Mouse (Mus musculus) midbrain, postnatal 0 days (tissue): ENCODE measurements around the gene Incenp. TPM values are rescaled to one million over a fixed set of nuclear protein-coding genes. Genes with fewer than 3 reads are reported as not detected.
"Not testable (repeated sequence)": the region's sequence is repeated elsewhere in the genome, so short reads cannot be mapped to it uniquely, and the experiment has no call there.

Source experiments
- ATAC-seq: fragments of 200-750 bp; cut with Nextera tagmentation; 2 replicates; pipeline ENCODE4 v1.8.0; 2017; ENCODE audit warnings: moderate number of reproducible peaks, mild to moderate bottlenecking, moderate TSS enrichment, moderate library complexity; ENCODE audit not compliant: low FRiP score
- DNase-seq: peaks from one replicate; pipeline ENCODE4 v3.0.0-alpha.2; 2015; ENCODE audit warnings: low spot score
- H3K27ac ChIP-seq: fragments of 300-500 bp; sonication (generic); 2 replicates; pipeline ENCODE4 v1.5.1; 2014; ENCODE audit warnings: low read depth, mild to moderate bottlenecking, low read length, mixed read lengths
- H3K27me3 ChIP-seq: fragments of 300-500 bp; sonication (generic); 2 replicates; pipeline ENCODE4 v1.6.1; 2014; ENCODE audit warnings: low read length, control low read depth, mixed read lengths; ENCODE audit not compliant: insufficient read depth
- H3K36me3 ChIP-seq: fragments of 300-500 bp; sonication (generic); 2 replicates; pipeline ENCODE4 v1.6.1; 2014; ENCODE audit warnings: low read length, control low read depth, mixed read lengths; ENCODE audit not compliant: insufficient read depth
- H3K4me1 ChIP-seq: fragments of 300-500 bp; sonication (generic); 2 replicates; pipeline ENCODE4 v1.6.1; 2014; ENCODE audit warnings: mild to moderate bottlenecking, control low read depth, antibody characterized with exemption, low read length, mixed read lengths; ENCODE audit not compliant: insufficient read depth
- H3K4me2 ChIP-seq: fragments of 300-500 bp; sonication (generic); 2 replicates; pipeline ENCODE4 v1.6.1; 2014; ENCODE audit warnings: low read depth, mild to moderate bottlenecking, low read length, mixed read lengths; ENCODE audit not compliant: poor library complexity, severe bottlenecking
- H3K4me3 ChIP-seq: fragments of 300-500 bp; sonication (generic); 2 replicates; pipeline ENCODE4 v1.5.1; 2014; ENCODE audit warnings: low read depth, mild to moderate bottlenecking, low read length, moderate library complexity
- H3K9ac ChIP-seq: fragments of 300-500 bp; sonication (generic); replicated peaks from 2 replicates; pipeline ENCODE4 v1.6.1; 2014; ENCODE audit warnings: mild to moderate bottlenecking, low read length, moderate library complexity, mixed read lengths; ENCODE audit not compliant: poor library complexity, severe bottlenecking
- H3K9me3 ChIP-seq: fragments of 300-500 bp; sonication (generic); 2 replicates; pipeline ENCODE4 v1.6.1; 2016; ENCODE audit warnings: low read length, control low read depth
- CTCF ChIP-seq: IDR thresholded peaks from 2 replicates; pipeline ENCODE4 v1.5.1; 2016; ENCODE audit warnings: antibody characterized with exemption, mild to moderate bottlenecking
- WGBS: fragments of 180-500 bp; shearing (Covaris S2); extraction: QIAGEN DNeasy Blood & Tissue Kit; methylation state at CpG from one replicate; pipeline ENCODE4 v1.1.7; 2014; 5-methylcytosine and 5-hydroxymethylcytosine counted together
- polyA plus RNA-seq: library from polyadenylated mRNA; unstranded; fragments of >200 nt; fragmentation: Nextera tagmentation; extraction: Ambion mirVana; gene quantifications from 2 replicates; pipeline ENCODE4 v1.2.1, GENCODE M21; 2015
- total RNA-seq: library from RNA; depleted of rRNA; stranded (reverse); fragments of >200 nt; gene quantifications from 2 replicates; pipeline ENCODE4 v1.2.3, GENCODE M21; 2014

The Incenp gene
- total and polyA plus RNA-seq, 2 experiments from 2014 or later: 11.0 to 13.3 TPM

DNA sequence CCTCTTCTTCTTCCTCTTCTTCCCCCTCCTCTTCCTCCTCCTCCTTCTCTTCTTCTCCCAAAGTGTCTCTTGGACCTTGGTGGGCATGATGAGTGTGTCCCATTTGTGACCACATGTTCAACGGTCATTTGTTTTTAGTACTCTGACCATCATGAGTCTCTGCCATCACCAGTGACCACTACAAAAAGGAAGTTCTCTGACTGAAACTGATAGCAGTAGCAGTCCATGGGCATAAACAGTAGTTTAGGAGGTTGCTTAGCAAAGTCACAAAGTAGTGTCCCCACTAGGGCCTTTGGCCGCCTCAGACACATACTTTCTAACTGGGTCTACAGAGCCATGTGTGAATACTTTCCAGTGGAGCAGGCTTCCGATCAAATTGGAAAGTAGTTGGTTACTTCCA, 15.0 kb upstream of the Incenp start:
- no peak overlapping the region for H3K4me3 ChIP-seq
- H3K27ac ChIP-seq: no peak overlapping the region
- H3K4me1 ChIP-seq: no peaks in the 10 kb centered on the region; the same call in 1 of the 2 replicates
- no peaks in the 10 kb centered on the region for H3K36me3 ChIP-seq
- no peak for TF ChIP-seq CTCF
- no peak overlapping the region for H3K4me2 ChIP-seq
- no peaks in the 10 kb centered on the region for H3K27me3 ChIP-seq
- DNase-seq (no peak), ATAC-seq (no peak)
- 85% methylated on average over 3 of the region's 3 CpGs for WGBS
- no peak overlapping the region for H3K9ac ChIP-seq
- no peaks in the 10 kb centered on the region for H3K9me3 ChIP-seq

GRCm38 (mm10) chr19:9913784-9914183, 14.4 kb upstream of the Incenp start:
- ATAC-seq (no peak), DNase-seq (no peak)
- H3K36me3 ChIP-seq: no peaks in the 10 kb centered on the region
- H3K27me3 ChIP-seq: no peaks in the 10 kb centered on the region
- no peak for TF ChIP-seq CTCF
- H3K27ac ChIP-seq: no peak overlapping the region
- WGBS: 89% methylated on average over 5 of the region's 5 CpGs
- H3K4me1 ChIP-seq: no peaks in the 10 kb centered on the region; the same call in 1 of the 2 replicates
- H3K4me3 ChIP-seq: no peak overlapping the region
- no peaks in the 10 kb centered on the region for H3K9me3 ChIP-seq
- no peak overlapping the region for H3K4me2 ChIP-seq
- H3K9ac ChIP-seq: no peak overlapping the region

DNA sequence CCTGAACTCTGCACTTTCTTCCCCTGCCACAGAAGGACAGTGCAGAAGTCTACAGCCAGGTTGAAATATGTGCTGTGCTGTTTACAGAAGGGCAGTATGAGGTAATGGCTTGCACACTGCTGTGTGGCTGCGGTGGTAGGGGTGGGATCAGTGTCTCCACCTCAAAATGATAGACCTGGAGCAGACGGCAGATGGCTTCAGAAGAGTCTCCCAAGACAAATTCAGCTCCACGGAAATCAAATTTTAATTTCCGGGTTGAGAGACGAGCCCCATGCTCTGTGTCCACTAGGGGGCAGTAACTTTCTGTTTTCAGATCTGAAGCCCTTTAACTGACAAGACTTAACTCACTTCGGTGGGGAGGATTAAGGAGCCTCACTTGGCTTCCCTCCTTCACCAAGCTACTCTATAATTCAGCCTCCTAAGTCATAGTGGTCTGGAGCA, 12.0 kb upstream of the Incenp start:
- peak; percentile 83 for DNase-seq

DNA sequence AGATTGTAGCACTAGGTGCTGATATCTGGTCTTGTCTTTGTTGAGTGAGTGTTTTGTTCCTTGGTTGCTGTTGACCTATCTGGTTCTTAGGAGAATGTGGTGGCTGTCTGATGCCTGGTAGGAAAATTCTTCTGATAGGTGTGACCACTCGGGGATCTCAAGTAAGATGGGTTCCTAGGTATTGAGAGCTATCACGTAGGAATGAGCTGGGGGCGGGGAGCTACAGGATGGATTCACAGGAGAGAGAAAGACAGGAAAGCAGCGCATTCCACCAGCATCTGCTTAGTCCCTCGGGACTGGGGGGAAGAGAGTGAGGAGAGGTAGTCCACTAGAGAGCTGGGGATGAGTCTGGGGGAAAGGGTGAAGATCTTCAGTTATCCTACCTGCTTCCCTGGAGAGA, 10.0 kb upstream of the Incenp start:
- Histone ChIP-seq H3K4me1 (no peaks in the 10 kb centered on the region; the same call in 1 of the 2 replicates), H3K4me3 (no peak overlapping the region), H3K4me2 (no peak overlapping the region), H3K27me3 (no peaks in the 10 kb centered on the region), H3K9me3 (no peaks in the 10 kb centered on the region), H3K9ac (no peak overlapping the region), H3K27ac (no peak overlapping the region), H3K36me3 (no peaks in the 10 kb centered on the region)
- DNase-seq (no peak), ATAC-seq (no peak)
- 80% methylated on average over 5 of the region's 5 CpGs for WGBS
- no peak for TF ChIP-seq CTCF

More for the DNA sequence above, 12.0 kb upstream of the Incenp start:
- Histone ChIP-seq H3K4me1 (no peaks in the 10 kb centered on the region; the same call in 1 of the 2 replicates), H3K9ac (no peak overlapping the region), H3K36me3 (no peaks in the 10 kb centered on the region), H3K4me2 (no peak overlapping the region), H3K27me3 (no peaks in the 10 kb centered on the region), H3K4me3 (no peak overlapping the region), H3K9me3 (no peaks in the 10 kb centered on the region), H3K27ac (no peak overlapping the region)
- TF ChIP-seq CTCF: peak; percentile 79
- ATAC-seq: peak; percentile 20; the same call in 1 of the 2 replicates
- 5% methylated on average over 6 of the region's 6 CpGs for WGBS

DNA sequence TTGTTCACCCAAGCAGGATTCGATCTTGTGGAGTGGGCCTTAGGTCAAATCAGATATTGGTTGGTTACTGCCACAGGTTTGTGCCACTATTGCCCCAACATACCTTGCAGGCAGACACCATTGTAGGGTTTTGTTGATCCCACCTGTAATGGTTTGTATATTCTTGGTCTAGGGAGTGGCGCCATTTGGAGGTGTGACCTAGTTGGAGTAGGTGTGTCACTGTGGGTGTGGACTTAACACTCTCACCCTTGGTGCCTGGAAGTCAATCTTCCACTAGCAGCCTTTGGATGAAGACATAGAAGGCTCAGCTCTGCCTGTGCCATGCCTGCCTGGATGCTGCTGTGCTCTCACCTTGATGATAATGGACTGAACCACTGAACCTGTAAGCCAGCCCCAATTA, 1.3 kb upstream of the Incenp start:
- 98% methylated on average over 2 of the region's 2 CpGs for WGBS
- H3K4me3 ChIP-seq, H3K36me3 ChIP-seq, DNase-seq, H3K4me1 ChIP-seq, H3K27ac ChIP-seq, H3K9ac ChIP-seq, H3K4me2 ChIP-seq, H3K27me3 ChIP-seq, ATAC-seq, H3K9me3 ChIP-seq: not testable (repeated sequence)

- no peaks in the 10 kb centered on the region for H3K9me3 ChIP-seq
- WGBS: 9% methylated on average over 10 of the region's 10 CpGs
- TF ChIP-seq CTCF: no peak
- peak overlapping the region; percentile 26; the same call in 1 of the 2 replicates for H3K9ac ChIP-seq
- peak overlapping the region; percentile 80 for H3K4me3 ChIP-seq
- H3K4me1 ChIP-seq: peaks cover 6% of the 10 kb centered on the region; the same call in 1 of the 2 replicates
- ATAC-seq: peak; percentile 82
- peaks cover 4% of the 10 kb centered on the region for H3K36me3 ChIP-seq
- no peak for DNase-seq
- H3K27me3 ChIP-seq: no peaks in the 10 kb centered on the region
- peak overlapping the region; percentile 49 for H3K4me2 ChIP-seq
- peak overlapping the region; percentile 82 for H3K27ac ChIP-seq
Observed at GRCm38 (mm10) chr19:9899780-9900146, 412 bp upstream of the Incenp start.
